ENCODE assay signal across 8 mouse cellular contexts in genomic region chr6:88200693-88201609, GRCm38 (mm10). TPM values are rescaled to one million over a fixed set of nuclear protein-coding genes. Genes with fewer than 3 reads are reported as not detected.
DNase-seq lines count a peak whose midpoint lies in the region; ATAC-seq and TF ChIP-seq lines count a peak whose summit lies in the region.
"Had no signal": no experiment of that assay in that cellular context is flagged by ENCODE, and none has a peak within 500 bp of the region (broad histone marks: within the 10 kb centered on the region; RNA-seq: fewer than 3 reads in every experiment).

No protein-coding gene starts in this region.

- no peak for ATAC-seq in embryonic facial prominence, embryonic 11.5 days (replicated peaks; ENCODE audit: insufficient number of reproducible peaks, low FRiP score, low TSS enrichment, low read depth)
- ATAC-seq in hindbrain, embryonic 14.5 days (ENCODE audit: low FRiP score) = no peak
- ATAC-seq in midbrain, embryonic 15.5 days (replicated peaks) = no peak
- no peak for ATAC-seq in monocyte, adult 5-6 weeks (replicated peaks; ENCODE audit: insufficient number of reproducible peaks, low FRiP score, low TSS enrichment, poor library complexity, severe bottlenecking)

- H3K9me3 ChIP-seq in embryonic facial prominence, embryonic 11.5 days (replicated peaks; ENCODE audit: control insufficient read depth, low read length) = no peaks in the 10 kb centered on the region
- H3K9me3 ChIP-seq in hindbrain, embryonic 14.5 days (ENCODE audit: control insufficient read depth, low read length) = no peaks in the 10 kb centered on the region
- no peaks in the 10 kb centered on the region for H3K9me3 ChIP-seq in midbrain, embryonic 15.5 days

- H3K4me1 ChIP-seq in embryonic facial prominence, embryonic 11.5 days (ENCODE audit: control insufficient read depth, insufficient read depth, low read length) = peaks cover 9% of the 10 kb centered on the region
- H3K4me1 ChIP-seq in hindbrain, embryonic 14.5 days (replicated peaks; ENCODE audit: control insufficient read depth, insufficient read depth, low read length) = 0 out of 2 replicates have a peak, but pooled peaks cover 5% of the 10 kb centered on the region
- peaks cover 44% of the 10 kb centered on the region for H3K4me1 ChIP-seq in midbrain, embryonic 15.5 days

- peak overlapping the region; percentile 79 for H3K4me2 ChIP-seq in embryonic facial prominence, embryonic 11.5 days (ENCODE audit: low read depth, low read length)
- peak overlapping the region; percentile 54 for H3K4me2 ChIP-seq in hindbrain, embryonic 14.5 days (replicated peaks)
- H3K4me2 ChIP-seq in midbrain, embryonic 15.5 days = peak overlapping the region; percentile 55

- 9% methylated on average over 20 of the region's 20 CpGs for WGBS in embryonic facial prominence, embryonic 11.5 days
- 5% methylated on average over 20 of the region's 20 CpGs for WGBS in hindbrain, embryonic 14.5 days
- WGBS in midbrain, embryonic 15.5 days = 13% methylated on average over 20 of the region's 20 CpGs

- H3K36me3 ChIP-seq in embryonic facial prominence, embryonic 11.5 days (replicated peaks; ENCODE audit: control insufficient read depth, insufficient read depth, low read depth, low read length) = no peaks in the 10 kb centered on the region
- H3K36me3 ChIP-seq in hindbrain, embryonic 14.5 days (replicated peaks; ENCODE audit: control insufficient read depth, insufficient read depth) = no peaks in the 10 kb centered on the region
- no peaks in the 10 kb centered on the region for H3K36me3 ChIP-seq in midbrain, embryonic 15.5 days (replicated peaks)

- 0 out of 2 replicates have a peak overlapping the region, but pooled peaks have one; percentile 39 for H3K9ac ChIP-seq in embryonic facial prominence, embryonic 11.5 days (replicated peaks; ENCODE audit: low read length)
- no peak overlapping the region for H3K9ac ChIP-seq in hindbrain, embryonic 14.5 days
- H3K9ac ChIP-seq in midbrain, embryonic 15.5 days = no peak overlapping the region

- H3K27me3 ChIP-seq in embryonic facial prominence, embryonic 11.5 days (ENCODE audit: control insufficient read depth, insufficient read depth, low read length) = peaks cover 80% of the 10 kb centered on the region
- H3K27me3 ChIP-seq in hindbrain, embryonic 14.5 days (ENCODE audit: control insufficient read depth, insufficient read depth, low read length) = peaks cover 100% of the 10 kb centered on the region
- peaks cover 77% of the 10 kb centered on the region for H3K27me3 ChIP-seq in midbrain, embryonic 15.5 days (replicated peaks)

- no peak for TF ChIP-seq CTCF in layer of hippocampus, adult 2 months (conservative IDR thresholded peaks at IDR 0.05)

- DNase-seq in layer of hippocampus, adult 2 months (ENCODE audit: low spot score in 2 of 2) = no peak
- DNase-seq in layer of hippocampus, postnatal 10 days (ENCODE audit: low spot score in 2 of 2) = no peak
- DNase-seq in embryonic facial prominence, embryonic 11.5 days (ENCODE audit: low spot score) = peak; percentile 11
- DNase-seq in hindbrain, embryonic 14.5 days (ENCODE audit: low spot score) = no peak
- no peak for DNase-seq in right cerebral cortex, postnatal 4 days
- DNase-seq: cerebellum, postnatal 36 days had no signal

- H3K4me3 ChIP-seq in layer of hippocampus, adult 2 months = peak overlapping the region; percentile 22
- H3K4me3 ChIP-seq in embryonic facial prominence, embryonic 11.5 days (ENCODE audit: low read depth, low read length) = peak overlapping the region; percentile 47
- H3K4me3 ChIP-seq in hindbrain, embryonic 14.5 days (replicated peaks; ENCODE audit: low read length) = peak overlapping the region; percentile 31; the same call in 1 of the 2 replicates
- H3K4me3 ChIP-seq in midbrain, embryonic 15.5 days = no peak overlapping the region; the same call in 1 of the 2 replicates

- peak overlapping the region; percentile 69; the same call in 1 of the 2 replicates for H3K27ac ChIP-seq in layer of hippocampus, adult 2 months
- no peak overlapping the region for H3K27ac ChIP-seq in embryonic facial prominence, embryonic 11.5 days (replicated peaks; ENCODE audit: low read depth, low read length)
- no peak overlapping the region for H3K27ac ChIP-seq in hindbrain, embryonic 14.5 days
- H3K27ac ChIP-seq in midbrain, embryonic 15.5 days = no peak overlapping the region

RNA-seq across cellular contexts. Expression of gene Gata2, which starts 7.3 kb away (rescaled TPM):
- 1 to 10 TPM; 6.8 to 7.7 TPM for total RNA-seq in layer of hippocampus, adult 2 months (2021)
- total RNA-seq in layer of hippocampus, postnatal 10 days (2021) = 1 to 10 TPM; 4.6 to 5.9 TPM
- 28.3 and 30.0 TPM in 2 replicates for polyA plus RNA-seq in embryonic facial prominence, embryonic 11.5 days (2014; fragmentation: Nextera tagmentation; extraction: Ambion mirVana)
- 19.1 and 19.2 TPM in 2 replicates for polyA plus RNA-seq in hindbrain, embryonic 14.5 days (2014; fragmentation: Nextera tagmentation; extraction: Ambion mirVana)
- polyA plus RNA-seq in midbrain, embryonic 15.5 days (2015; fragmentation: Nextera tagmentation; extraction: Ambion mirVana) = 20.7 and 20.9 TPM in 2 replicates
- total RNA-seq in monocyte, adult 5-6 weeks (2017) = 15.4 to 30.8 TPM (median 28.8 TPM) in 3 replicates

RNA-seq across cellular contexts. Expression of gene Dnajb8, which starts 21.1 kb away (rescaled TPM):
- not detected for total RNA-seq in layer of hippocampus, adult 2 months (2021)
- total RNA-seq in layer of hippocampus, postnatal 10 days (2021) = not detected
- polyA plus RNA-seq in embryonic facial prominence, embryonic 11.5 days (2014; fragmentation: Nextera tagmentation; extraction: Ambion mirVana) = not detected in 2 replicates
- polyA plus RNA-seq in hindbrain, embryonic 14.5 days (2014; fragmentation: Nextera tagmentation; extraction: Ambion mirVana) = not detected in 2 replicates
- polyA plus RNA-seq in midbrain, embryonic 15.5 days (2015; fragmentation: Nextera tagmentation; extraction: Ambion mirVana) = not detected in 2 replicates
- 1.4 TPM in 1 of 3 replicates, not detected in the others for total RNA-seq in monocyte, adult 5-6 weeks (2017)
